Mouse (Mus musculus): ENCODE data around the gene Cdcp2. TPM values are rescaled to one million over a fixed set of nuclear protein-coding genes. Genes with fewer than 3 reads are reported as not detected.

Cdcp2 gene
- polyA plus RNA-seq, 1 experiment from 2014 or later: 0.16 TPM

DNA sequence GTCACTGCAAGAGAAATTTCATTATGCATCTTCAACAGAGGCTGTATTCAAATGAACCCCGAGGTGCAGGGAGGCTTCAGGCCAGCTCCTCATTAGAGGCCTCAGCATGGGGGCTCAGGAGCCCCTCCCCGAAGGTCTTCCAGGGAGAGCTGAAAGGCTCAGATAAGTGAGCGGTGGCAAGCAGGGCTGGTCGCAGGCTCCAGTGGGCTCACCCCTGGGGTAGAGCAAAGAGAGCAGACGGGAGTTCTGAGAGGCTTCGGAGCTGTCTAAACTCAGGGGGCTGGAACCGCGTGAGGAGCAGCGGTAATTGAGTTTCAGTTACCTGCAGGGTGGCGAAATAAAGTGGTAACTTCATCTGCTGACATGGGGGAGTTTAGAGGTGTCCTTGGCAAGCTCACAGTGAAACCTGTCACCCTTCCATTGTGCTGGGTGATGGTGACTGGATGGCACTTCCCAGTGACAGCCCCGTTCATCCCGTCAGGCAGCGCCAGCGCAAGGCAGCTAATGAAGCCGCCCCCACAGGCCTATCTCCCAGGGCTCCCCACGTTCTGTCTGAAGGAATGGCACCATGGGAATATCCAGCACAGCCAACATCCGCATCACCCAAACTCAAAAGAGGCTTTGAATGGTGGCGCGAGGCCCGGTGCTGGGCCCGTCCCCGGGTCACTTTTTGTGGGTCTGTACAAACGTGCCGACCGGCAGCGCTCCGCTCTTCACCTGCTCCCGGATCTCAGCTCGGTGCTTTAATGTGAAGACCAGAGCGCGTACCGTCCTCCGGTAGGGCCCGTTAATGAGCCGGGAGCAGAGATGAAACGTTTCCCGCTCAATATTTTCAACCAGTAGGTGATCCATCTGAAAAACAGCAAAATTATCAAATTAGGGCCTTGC is 42.5 kb downstream of the Cdcp2 start:
- H3K27ac ChIP-seq (replicated peaks): peak overlapping the region; percentile 66
- H3K4me1 ChIP-seq (replicated peaks): peaks cover 47% of the 10 kb centered on the region
- no peaks in the 10 kb centered on the region for H3K27me3 ChIP-seq
- H3K36me3 ChIP-seq: no peaks in the 10 kb centered on the region
- WGBS: 23% methylated on average over 37 of the region's 37 CpGs
- H3K4me3 ChIP-seq: no peak overlapping the region
- H3K9ac ChIP-seq: no peak overlapping the region; the same call in 1 of the 2 replicates
- H3K4me2 ChIP-seq: peak overlapping the region; percentile 5; the same call in 1 of the 2 replicates
- no peaks in the 10 kb centered on the region for H3K9me3 ChIP-seq
- ATAC-seq (ENCODE audit: low FRiP score, low read depth): peak; percentile 49

DNA sequence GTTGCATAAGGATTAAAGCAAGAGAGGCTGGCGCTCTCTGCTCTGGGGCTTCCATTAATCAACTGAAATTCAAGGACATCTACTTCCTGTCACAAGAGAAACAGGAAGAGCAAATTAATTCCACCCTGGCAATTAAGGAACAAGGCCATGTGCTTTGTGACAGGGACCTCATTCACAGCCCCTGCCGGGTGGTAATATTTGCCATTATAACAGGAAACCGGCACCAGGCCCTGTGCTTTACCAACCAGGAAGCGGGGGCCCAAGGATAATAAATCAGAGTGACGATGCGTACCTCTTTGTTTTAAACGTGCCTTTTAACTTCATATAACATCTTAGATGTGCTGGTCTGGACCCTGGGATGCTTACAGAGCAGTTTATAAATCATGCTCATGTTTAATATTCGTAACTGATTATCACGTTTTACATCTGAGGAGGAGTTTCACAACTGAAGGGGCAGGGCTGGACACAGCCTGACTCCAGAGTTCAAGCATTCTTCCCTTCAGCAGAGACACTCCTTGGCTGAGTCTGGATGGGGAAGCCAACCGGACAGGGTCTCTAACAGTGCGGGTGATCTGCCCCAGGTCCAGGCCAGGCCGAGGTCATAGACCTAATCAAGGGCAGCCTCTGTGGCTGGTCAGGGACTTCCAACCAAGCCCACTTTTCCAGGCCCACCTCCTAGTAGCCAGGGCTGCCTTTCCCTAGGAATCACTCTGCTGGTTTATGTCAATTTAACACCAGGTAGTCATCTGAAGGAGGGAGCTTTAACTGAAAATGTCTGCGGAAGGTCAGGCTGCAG is 43.3 kb downstream of the Cdcp2 start:
- WGBS: 41% methylated on average over 13 of the region's 13 CpGs
- H3K4me1 ChIP-seq (replicated peaks): peaks cover 49% of the 10 kb centered on the region
- peak overlapping the region; percentile 66 for H3K27ac ChIP-seq (replicated peaks)
- H3K9ac ChIP-seq: no peak overlapping the region
- no peak; the same call in 1 of the 2 replicates for ATAC-seq (ENCODE audit: low FRiP score, low read depth)
- no peak overlapping the region for H3K4me3 ChIP-seq
- no peaks in the 10 kb centered on the region for H3K9me3 ChIP-seq
- no peak overlapping the region for H3K4me2 ChIP-seq
- no peaks in the 10 kb centered on the region for H3K27me3 ChIP-seq
- H3K36me3 ChIP-seq: no peaks in the 10 kb centered on the region

DNA sequence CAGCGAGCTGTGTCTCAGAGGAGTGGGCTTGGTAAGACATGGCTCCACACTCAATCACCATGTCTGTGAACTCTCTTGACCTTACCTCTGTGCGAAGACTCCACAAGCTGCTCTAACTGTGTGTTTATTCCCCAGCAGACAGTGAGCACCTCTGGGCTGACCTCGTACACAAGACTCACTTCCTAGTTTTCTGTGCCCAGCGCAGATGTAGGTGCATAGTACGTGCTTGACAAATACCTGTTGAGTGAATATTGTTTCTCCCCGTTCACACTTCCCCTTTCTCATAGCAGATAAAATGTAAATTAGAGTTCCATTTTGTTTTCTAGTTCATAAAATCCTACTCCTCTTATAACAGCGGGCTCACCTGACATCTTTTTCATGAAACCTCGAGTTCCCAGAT is 46.8 kb downstream of the Cdcp2 start:
- H3K27me3 ChIP-seq: no peaks in the 10 kb centered on the region
- H3K36me3 ChIP-seq: peaks cover 8% of the 10 kb centered on the region
- H3K4me1 ChIP-seq (replicated peaks): peaks cover 26% of the 10 kb centered on the region
- ATAC-seq (ENCODE audit: low FRiP score, low read depth): no peak
- no peak overlapping the region for H3K27ac ChIP-seq (replicated peaks)
- WGBS: 88% methylated on average over 8 of the region's 8 CpGs
- no peak overlapping the region for H3K9ac ChIP-seq
- no peak overlapping the region for H3K4me2 ChIP-seq
- H3K4me3 ChIP-seq: no peak overlapping the region
- no peaks in the 10 kb centered on the region for H3K9me3 ChIP-seq

DNA sequence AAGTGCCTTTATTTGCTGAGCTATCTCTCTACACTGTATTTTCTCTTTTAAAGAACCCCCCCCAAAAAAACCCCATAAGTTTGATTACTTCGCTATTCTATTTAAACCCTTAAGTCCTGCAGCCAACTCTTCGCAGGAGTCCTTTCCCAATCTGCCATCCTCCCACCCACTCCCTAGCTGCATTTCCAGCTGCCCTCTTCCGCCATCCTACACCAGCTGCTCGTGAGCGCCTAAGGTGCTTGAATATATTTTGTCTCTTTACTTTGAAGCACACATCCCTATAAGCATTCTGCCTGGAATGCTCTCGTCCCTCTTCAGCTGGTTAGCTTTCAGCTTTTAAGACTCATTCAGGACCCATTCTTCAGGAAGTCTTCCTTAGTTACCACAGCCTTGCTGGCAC is 54.3 kb downstream of the Cdcp2 start:
- Histone ChIP-seq H3K4me3 (no peak overlapping the region), H3K27ac (replicated peaks) (no peak overlapping the region), H3K4me1 (replicated peaks) (no peaks in the 10 kb centered on the region), H3K36me3 (peaks cover 8% of the 10 kb centered on the region), H3K9ac (no peak overlapping the region), H3K27me3 (no peaks in the 10 kb centered on the region), H3K4me2 (no peak overlapping the region), H3K9me3 (no peaks in the 10 kb centered on the region)
- no peak for ATAC-seq (ENCODE audit: low FRiP score, low read depth)
- 80% methylated on average over 6 of the region's 6 CpGs for WGBS

DNA sequence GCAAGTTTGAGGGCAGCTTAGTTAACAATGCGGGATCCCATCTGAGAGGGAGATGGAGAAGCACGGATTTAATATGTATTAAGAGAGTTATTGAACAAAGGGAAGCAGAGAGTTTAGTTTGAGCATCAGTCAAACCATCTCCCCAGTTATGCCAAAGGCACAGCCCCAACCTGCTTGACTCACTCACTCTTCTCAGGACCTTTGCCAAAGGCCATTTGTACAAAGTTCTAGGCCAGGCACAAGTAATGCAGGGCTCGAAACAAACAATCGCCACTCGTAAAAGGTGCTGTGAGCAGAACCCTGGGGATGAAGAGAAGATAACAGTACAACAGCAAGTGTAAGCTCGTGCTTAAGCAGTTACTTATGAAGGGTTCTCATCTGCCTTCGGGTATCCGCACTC is 55.9 kb downstream of the Cdcp2 start:
- Histone ChIP-seq H3K4me3 (no peak overlapping the region), H3K4me2 (no peak overlapping the region), H3K4me1 (replicated peaks) (no peaks in the 10 kb centered on the region), H3K9ac (no peak overlapping the region), H3K27me3 (no peaks in the 10 kb centered on the region), H3K36me3 (no peaks in the 10 kb centered on the region), H3K27ac (replicated peaks) (no peak overlapping the region), H3K9me3 (no peaks in the 10 kb centered on the region)
- no peak for ATAC-seq (ENCODE audit: low FRiP score, low read depth)
- WGBS: 79% methylated on average over 8 of the region's 8 CpGs

DNA sequence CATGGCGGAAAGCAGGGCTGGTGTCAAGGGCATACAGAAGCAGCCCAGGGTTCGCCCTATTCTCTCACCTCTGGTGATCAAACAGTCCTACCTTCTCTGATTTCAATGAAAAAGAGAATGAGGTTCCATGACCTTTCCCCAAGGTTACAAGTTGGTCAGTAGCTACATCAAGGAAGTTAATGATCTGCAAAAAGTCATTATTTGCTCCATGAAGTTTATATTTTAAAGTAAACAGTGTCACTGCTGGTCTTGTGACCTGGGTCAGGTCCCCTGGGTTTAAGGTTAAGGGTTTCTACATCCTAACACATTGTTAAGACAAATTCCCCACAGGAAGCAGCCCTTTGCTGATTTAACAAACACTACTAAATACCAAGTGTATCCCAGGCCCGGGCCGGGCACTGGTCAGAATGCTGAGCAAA is 60.3 kb downstream of the Cdcp2 start:
- Histone ChIP-seq H3K4me1 (replicated peaks) (no peaks in the 10 kb centered on the region), H3K27me3 (no peaks in the 10 kb centered on the region), H3K9ac (no peak overlapping the region), H3K36me3 (no peaks in the 10 kb centered on the region), H3K9me3 (no peaks in the 10 kb centered on the region), H3K27ac (replicated peaks) (no peak overlapping the region), H3K4me2 (no peak overlapping the region), H3K4me3 (no peak overlapping the region)
- no peak for ATAC-seq (ENCODE audit: low FRiP score, low read depth)
- 89% methylated on average over 4 of the region's 4 CpGs for WGBS

DNA sequence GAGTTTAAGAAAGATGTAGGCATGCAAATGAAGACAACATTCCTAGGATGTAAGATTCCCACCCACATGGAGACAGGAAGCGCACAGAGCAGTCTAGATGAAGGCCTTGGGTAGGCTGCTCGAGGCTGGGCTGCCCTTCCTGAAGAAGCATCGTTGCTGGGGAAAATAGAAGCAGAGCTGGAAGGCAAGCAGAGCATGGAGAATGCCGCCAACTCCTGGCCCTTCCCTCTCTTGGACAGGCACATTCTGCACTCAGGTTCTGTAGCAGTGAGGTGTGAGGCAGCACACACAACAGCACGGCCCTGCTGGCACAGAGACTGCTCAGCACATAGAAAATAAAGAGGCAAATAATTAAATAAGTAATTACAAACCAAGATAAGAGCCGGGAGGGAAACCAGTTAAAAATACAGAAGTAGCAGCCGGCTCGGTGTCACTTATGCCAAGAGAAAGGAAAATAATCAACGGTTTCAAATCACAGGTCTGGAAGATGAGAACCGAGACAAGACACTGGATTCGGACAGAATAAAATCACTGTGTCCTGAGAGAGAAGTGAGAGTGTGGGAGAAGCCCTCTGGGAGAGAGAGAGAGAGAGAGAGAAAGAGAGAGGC is 62.6 kb downstream of the Cdcp2 start:
- Histone ChIP-seq H3K27me3 (no peaks in the 10 kb centered on the region), H3K4me1 (replicated peaks) (0 out of 2 replicates have a peak, but pooled peaks cover 5% of the 10 kb centered on the region), H3K4me3 (no peak overlapping the region), H3K27ac (replicated peaks) (no peak overlapping the region), H3K9me3 (no peaks in the 10 kb centered on the region), H3K36me3 (no peaks in the 10 kb centered on the region), H3K9ac (no peak overlapping the region), H3K4me2 (no peak overlapping the region)
- no peak for ATAC-seq (ENCODE audit: low FRiP score, low read depth)
- WGBS: 91% methylated on average over 11 of the region's 11 CpGs

DNA sequence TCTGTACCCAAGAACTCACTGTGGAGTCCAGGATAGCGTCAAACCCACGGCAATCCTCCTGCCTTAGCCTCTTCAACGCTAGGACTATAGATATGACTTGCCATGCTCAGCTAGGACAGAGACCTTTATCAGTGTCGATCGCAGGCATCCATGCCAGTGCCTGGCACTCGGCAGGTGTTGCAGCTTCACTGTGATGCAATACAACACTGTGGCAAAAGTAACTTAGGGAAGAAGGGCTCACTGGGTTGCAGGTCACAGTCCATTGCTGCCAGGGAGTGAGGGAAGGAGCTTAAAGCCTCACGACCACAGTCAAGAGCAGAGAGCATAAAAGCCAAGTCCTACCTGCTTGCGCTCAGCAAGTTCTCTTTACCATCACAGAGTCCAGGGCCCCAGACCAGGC is 63.5 kb downstream of the Cdcp2 start:
- Histone ChIP-seq H3K27ac (replicated peaks) (no peak overlapping the region), H3K9ac (no peak overlapping the region), H3K27me3 (no peaks in the 10 kb centered on the region), H3K9me3 (no peaks in the 10 kb centered on the region), H3K36me3 (peaks cover 7% of the 10 kb centered on the region; the same call in 1 of the 2 replicates), H3K4me1 (replicated peaks) (0 out of 2 replicates have a peak, but pooled peaks cover 7% of the 10 kb centered on the region), H3K4me2 (no peak overlapping the region), H3K4me3 (no peak overlapping the region)
- WGBS: 92% methylated on average over 8 of the region's 8 CpGs
- no peak for ATAC-seq (ENCODE audit: low FRiP score, low read depth)

Other genes starting within 250 kb of the Cdcp2 start
- gene Ssbp3, start 186.2 kb upstream of the Cdcp2 start, polyA plus RNA-seq (2015; fragmentation: Nextera tagmentation; extraction: Ambion mirVana): 143 and 151 TPM in 2 replicates
- 83.6 and 85.2 TPM in 2 replicates for gene Mrpl37, start 30.0 kb upstream of the Cdcp2 start, polyA plus RNA-seq (2015; fragmentation: Nextera tagmentation; extraction: Ambion mirVana)
- gene Cyb5rl, start 29.9 kb upstream of the Cdcp2 start, polyA plus RNA-seq (2015; fragmentation: Nextera tagmentation; extraction: Ambion mirVana): 3.6 and 4.6 TPM in 2 replicates
- gene Tmem59, start 81.5 kb downstream of the Cdcp2 start, polyA plus RNA-seq (2015; fragmentation: Nextera tagmentation; extraction: Ambion mirVana): 355 and 390 TPM in 2 replicates
- 16.6 and 37.6 TPM in 2 replicates for gene Tceanc2, start 82.2 kb downstream of the Cdcp2 start, polyA plus RNA-seq (2015; fragmentation: Nextera tagmentation; extraction: Ambion mirVana)
- not detected in 2 replicates for gene Ldlrad1, start 112.3 kb downstream of the Cdcp2 start, polyA plus RNA-seq (2015; fragmentation: Nextera tagmentation; extraction: Ambion mirVana)
- 48.6 and 55.5 TPM in 2 replicates for gene Lrrc42, start 156.6 kb downstream of the Cdcp2 start, polyA plus RNA-seq (2015; fragmentation: Nextera tagmentation; extraction: Ambion mirVana)
- gene Hspb11, start 156.7 kb downstream of the Cdcp2 start, polyA plus RNA-seq (2015; fragmentation: Nextera tagmentation; extraction: Ambion mirVana): 34.8 and 37.3 TPM in 2 replicates
- not detected in 2 replicates for gene Dio1, start 210.3 kb downstream of the Cdcp2 start, polyA plus RNA-seq (2015; fragmentation: Nextera tagmentation; extraction: Ambion mirVana)
- 57.0 and 61.4 TPM in 2 replicates for gene Yipf1, start 217.5 kb downstream of the Cdcp2 start, polyA plus RNA-seq (2015; fragmentation: Nextera tagmentation; extraction: Ambion mirVana)